Mouse (Mus musculus): ENCODE data around the gene Gins2. TPM values are rescaled to one million over a fixed set of nuclear protein-coding genes. Genes with fewer than 3 reads are reported as not detected.

Gins2 gene
- total RNA-seq, 2 experiments from 2014 or later = 36.6 to 39.3 TPM

- no peak for DNase-seq (ENCODE audit: low spot score in 2 of 2)
Measured at GRCm38 (mm10) chr8:120607460-120607859, 18.4 kb upstream of the Gins2 start.

GRCm38 (mm10) chr8:120602672-120603071, 13.6 kb upstream of the Gins2 start:
- no peak for DNase-seq (ENCODE audit: low spot score in 2 of 2)

GRCm38 (mm10) chr8:120599504-120599903, 10.4 kb upstream of the Gins2 start:
- DNase-seq (ENCODE audit: low spot score in 2 of 2) = peak; percentile 56 to 74

GRCm38 (mm10) chr8:120598579-120598978, 9.5 kb upstream of the Gins2 start:
- DNase-seq (ENCODE audit: low spot score in 2 of 2) = no peak

GRCm38 (mm10) chr8:120595963-120596362, 6.9 kb upstream of the Gins2 start:
- DNase-seq (ENCODE audit: low spot score in 2 of 2) = no peak

GRCm38 (mm10) chr8:120594571-120594970, 5.5 kb upstream of the Gins2 start:
- no peak for DNase-seq (ENCODE audit: low spot score in 2 of 2)

GRCm38 (mm10) chr8:120591587-120592292, 2.6 kb upstream of the Gins2 start:
- no peak for DNase-seq (ENCODE audit: low spot score in 2 of 2)

GRCm38 (mm10) chr8:120589921-120590320, 817 bp upstream of the Gins2 start:
- no peak for DNase-seq (ENCODE audit: low spot score in 2 of 2)

- no peak for DNase-seq (ENCODE audit: low spot score in 2 of 2)
Measured at GRCm38 (mm10) chr8:120585521-120585920, 3.6 kb downstream of the Gins2 start.

- no peak for DNase-seq (ENCODE audit: low spot score in 2 of 2)
Measured at GRCm38 (mm10) chr8:120581811-120582210, 7.3 kb downstream of the Gins2 start.

GRCm38 (mm10) chr8:120581329-120581728, 7.8 kb downstream of the Gins2 start:
- DNase-seq (ENCODE audit: low spot score in 2 of 2) = no peak

GRCm38 (mm10) chr8:120580336-120581000, 8.6 kb downstream of the Gins2 start:
- DNase-seq (ENCODE audit: low spot score in 2 of 2) = no peak

GRCm38 (mm10) chr8:120577821-120578220, 11.3 kb downstream of the Gins2 start:
- DNase-seq (ENCODE audit: low spot score in 2 of 2) = no peak

- no peak for DNase-seq (ENCODE audit: low spot score in 2 of 2)
Measured at GRCm38 (mm10) chr8:120575801-120576200, 13.3 kb downstream of the Gins2 start.

- peak in 1 of 2 experiments; percentile 41 for DNase-seq (ENCODE audit: low spot score in 2 of 2)
Measured at GRCm38 (mm10) chr8:120574941-120575340, 14.2 kb downstream of the Gins2 start.

- DNase-seq (ENCODE audit: low spot score in 2 of 2) = no peak
Measured at GRCm38 (mm10) chr8:120573866-120574265, 15.2 kb downstream of the Gins2 start.

- no peak for DNase-seq (ENCODE audit: low spot score in 2 of 2)
Measured at GRCm38 (mm10) chr8:120572534-120572933, 16.6 kb downstream of the Gins2 start.

GRCm38 (mm10) chr8:120571561-120571960, 17.5 kb downstream of the Gins2 start:
- DNase-seq (ENCODE audit: low spot score in 2 of 2) = no peak

GRCm38 (mm10) chr8:120569939-120570715, 19.0 kb downstream of the Gins2 start:
- peak; percentile 54 to 60 for DNase-seq (ENCODE audit: low spot score in 2 of 2)

- no peak for DNase-seq (ENCODE audit: low spot score in 2 of 2)
Measured at GRCm38 (mm10) chr8:120569123-120569522, 20.0 kb downstream of the Gins2 start.

GRCm38 (mm10) chr8:120568164-120568798, 20.8 kb downstream of the Gins2 start:
- no peak for DNase-seq (ENCODE audit: low spot score in 2 of 2)
